Mouse (Mus musculus): Measurements from ENCODE around the gene Frem3.

Gene Frem3

DNA sequence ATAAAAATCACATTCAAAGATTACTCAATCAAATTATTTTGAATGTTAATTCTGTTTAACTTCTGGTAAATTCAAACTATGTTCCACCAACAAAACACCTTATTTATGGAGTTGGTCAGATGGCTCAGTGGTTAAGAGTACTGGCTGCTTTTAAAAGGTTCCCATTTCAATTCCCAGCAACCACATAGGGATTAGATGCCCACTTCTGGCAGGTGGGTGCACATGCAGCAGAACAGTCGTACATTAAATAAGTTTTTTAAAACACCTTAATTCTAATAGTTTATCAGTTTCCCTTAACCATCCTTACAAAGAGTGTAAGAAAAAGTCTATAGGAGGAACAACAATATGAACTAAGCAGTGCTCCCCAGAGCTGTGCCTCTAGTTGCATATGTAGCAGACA, 103.6 kb downstream of the Frem3 start:
- no peak for DNase-seq

GRCm38 (mm10) chr8:80732326-80732725, 121.4 kb downstream of the Frem3 start:
- no peak for DNase-seq

DNA sequence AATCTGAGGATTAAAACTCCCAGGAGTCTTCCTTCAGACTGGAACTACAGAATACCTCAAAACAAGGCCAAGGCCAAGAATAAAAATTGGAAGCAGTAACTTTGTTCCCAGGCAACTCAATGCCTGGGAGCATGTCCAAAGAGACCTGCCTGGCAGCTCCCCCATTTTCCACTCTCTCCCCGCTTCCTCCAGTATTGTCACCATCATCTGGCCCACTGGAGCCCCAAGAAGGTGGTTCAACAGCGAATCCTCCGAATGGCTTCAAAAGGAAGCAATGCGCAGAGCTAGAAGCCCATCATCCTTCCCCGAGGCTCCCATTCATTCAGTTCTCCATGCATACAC, 127.1 kb downstream of the Frem3 start:
- DNase-seq = peak; percentile 9

DNA sequence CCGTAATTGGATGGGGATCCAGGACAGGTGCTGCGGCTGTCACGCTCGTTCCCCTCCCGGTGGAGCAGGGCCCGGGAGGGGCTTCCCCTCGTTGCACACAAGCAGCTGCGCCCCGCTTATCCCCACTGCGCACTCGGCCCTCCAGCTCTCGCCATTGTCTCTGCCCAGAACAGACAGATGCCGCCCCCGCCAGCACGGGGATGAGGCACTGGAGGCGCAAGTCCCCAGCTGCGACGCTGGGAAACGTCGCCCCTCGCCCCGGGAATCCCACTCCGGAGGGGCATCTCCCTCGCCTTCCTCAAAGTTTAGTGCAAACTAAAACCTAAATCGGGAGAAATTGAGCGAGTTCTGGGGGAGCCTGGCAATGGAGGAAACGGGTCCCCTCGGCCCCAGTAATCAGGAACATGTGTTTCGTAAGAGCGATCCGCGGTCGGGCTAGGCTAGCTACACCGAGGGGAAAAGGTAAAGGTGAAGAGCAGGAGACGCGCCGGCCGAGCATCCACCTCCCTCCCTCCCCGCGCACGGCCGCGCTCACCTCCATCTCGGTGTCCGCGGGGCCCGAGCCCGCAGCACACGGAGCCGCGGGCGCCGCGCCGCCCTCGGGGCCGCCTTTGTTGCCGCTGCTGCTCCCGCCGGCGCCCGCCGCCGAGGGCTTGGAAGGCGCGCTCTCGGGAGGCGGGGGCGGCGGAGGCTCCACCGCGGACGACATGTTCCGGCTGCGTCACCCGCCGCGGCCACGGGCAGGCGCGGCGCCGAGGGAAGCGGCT, 127.7 kb downstream of the Frem3 start:
- DNase-seq = peak; percentile 21

DNA sequence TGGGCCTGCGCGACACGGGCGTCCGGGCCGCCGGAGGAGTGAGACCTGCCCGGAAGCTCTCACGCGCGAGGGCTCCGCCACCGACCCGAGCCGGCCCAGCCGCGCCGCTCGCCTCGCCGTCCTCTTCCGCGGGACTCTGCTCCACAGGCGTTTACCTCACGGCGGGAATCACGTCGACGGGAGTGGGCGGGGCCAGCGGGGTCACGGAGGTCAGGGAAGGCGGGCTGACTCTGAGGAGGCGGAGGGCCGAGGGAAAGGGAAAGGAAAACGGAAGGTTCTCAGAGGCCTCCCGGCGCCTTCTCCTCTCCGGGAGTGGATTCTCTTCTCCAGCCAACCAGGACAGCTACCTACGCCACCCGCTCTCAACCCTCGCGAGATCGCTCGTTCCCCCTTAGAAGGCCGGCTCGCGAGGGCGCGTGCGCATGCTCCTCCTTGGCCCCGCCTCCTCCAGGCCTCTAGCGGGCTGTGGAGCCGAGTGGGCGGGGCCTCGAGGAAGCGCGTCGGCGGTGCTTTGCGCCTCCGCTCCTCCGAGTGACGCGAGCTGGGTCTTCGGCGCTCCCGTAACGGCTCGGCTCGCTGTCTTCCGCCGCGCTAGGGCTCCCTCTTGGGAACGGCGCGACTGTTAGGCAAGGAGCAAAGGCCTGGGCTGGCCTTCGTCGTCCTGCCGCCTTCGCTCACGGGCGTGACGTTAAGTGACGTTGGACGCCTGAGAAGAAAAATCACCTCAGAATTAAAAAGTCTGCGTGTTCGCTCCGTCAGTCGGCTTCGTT, 128.5 kb downstream of the Frem3 start, which contains the start of gene Smarca5:
TSS of gene Smarca5 (minus strand) at position 343 of the 770 bp plus-strand sequence.
- DNase-seq = peak; percentile 96

DNA sequence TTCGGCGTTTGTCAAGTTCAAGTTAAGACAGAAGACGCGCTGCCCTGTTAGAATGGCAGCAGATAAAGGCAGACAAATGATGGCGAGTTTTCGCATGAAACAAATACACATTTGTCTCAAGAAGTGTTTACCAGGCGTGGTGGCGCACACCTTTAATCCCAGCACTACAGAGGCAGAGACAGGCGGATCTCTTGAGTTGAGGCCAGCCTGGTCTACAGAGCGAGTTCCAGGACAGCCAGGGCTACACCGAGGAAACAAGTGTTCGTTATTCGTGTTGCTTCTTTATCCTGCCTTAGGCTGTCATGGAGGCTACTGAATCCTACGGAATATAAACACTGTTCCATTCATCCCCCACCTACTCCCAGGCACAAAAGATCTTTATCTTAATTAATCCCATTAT, 129.1 kb downstream of the Frem3 start:
- no peak for DNase-seq

Measured in lung, postnatal 14 days (tissue).